Mouse (Mus musculus) MEL (cell line): ENCODE measurements at regions not wholly inside any gene's neighbourhood (a gene's known extent, or its start where the extent isn't known, plus 50 kb on each side); places are given as distances from the start of the nearest gene placed in this dataset.

Experiments
- DNase-seq: peaks from one replicate; pipeline ENCODE4 v3.0.0; 2011; ENCODE audit warnings: low read depth, low spot score
- H3K27ac ChIP-seq: 2 replicates; pipeline ENCODE4 v1.5.1; 2012; ENCODE audit warnings: low read depth, mild to moderate bottlenecking, control low read depth, low read length, moderate library complexity; ENCODE audit not compliant: control insufficient read depth
- H3K27me3 ChIP-seq, 2 experiments: fragments of 150-350 bp in 1 of 2; sonication (generic) in 1 of 2; 2 replicates each; pipeline ENCODE4 v1.6.1; 2012; ENCODE audit warnings: low read length in 2 of 2, mild to moderate bottlenecking in 2 of 2, improper control_type of control experiment in 1 of 2, moderate library complexity in 1 of 2; ENCODE audit not compliant: insufficient read depth in 2 of 2, control insufficient read depth in 1 of 2
- H3K36me3 ChIP-seq, 2 experiments: 2 replicates each; pipeline ENCODE4 v1.6.1; 2012 to 2014; ENCODE audit warnings: low read length in 2 of 2, improper control_type of control experiment in 1 of 2, inconsistent platforms in 1 of 2, mild to moderate bottlenecking in 1 of 2; ENCODE audit not compliant: insufficient read depth in 2 of 2, control insufficient read depth in 1 of 2
- H3K4me1 ChIP-seq, 2 experiments: fragments of 150-350 bp in 1 of 2; sonication (generic) in 1 of 2; 2 replicates each; pipeline ENCODE4 v1.6.1; 2012; ENCODE audit warnings: low read length in 2 of 2, improper control_type of control experiment in 1 of 2, mild to moderate bottlenecking in 1 of 2; ENCODE audit not compliant: insufficient read depth in 2 of 2, control insufficient read depth in 1 of 2
- H3K4me3 ChIP-seq, 2 experiments: fragments of 150-350 bp in 1 of 2; sonication (generic) in 1 of 2; 2 replicates each; pipeline ENCODE4 v1.5.1; 2012; ENCODE audit warnings: low read depth in 2 of 2, low read length in 2 of 2, mild to moderate bottlenecking in 2 of 2, moderate library complexity in 2 of 2, control low read depth in 1 of 2, improper control_type of control experiment in 1 of 2; ENCODE audit not compliant: control insufficient read depth in 1 of 2, insufficient read depth in 1 of 2
- H3K79me2 ChIP-seq: 2 replicates; pipeline ENCODE4 v1.6.1; 2012; ENCODE audit warnings: mild to moderate bottlenecking, low read length, moderate library complexity; ENCODE audit not compliant: control insufficient read depth, poor library complexity, insufficient read depth
- H3K9ac ChIP-seq: 2 replicates; pipeline ENCODE4 v1.6.1; 2012; ENCODE audit warnings: low read depth, mild to moderate bottlenecking, control low read depth, low read length, moderate library complexity; ENCODE audit not compliant: control insufficient read depth, poor library complexity, severe bottlenecking
- H3K9me3 ChIP-seq: fragments of 150-350 bp; sonication (generic); replicated peaks from 2 replicates; pipeline ENCODE4 v1.6.1; 2012; ENCODE audit warnings: mild to moderate bottlenecking, low read length, improper control_type of control experiment, moderate library complexity; ENCODE audit not compliant: insufficient read depth
- E2F4 ChIP-seq: IDR thresholded peaks from 2 replicates; pipeline ENCODE4 v1.6.1; 2011; ENCODE audit warnings: low read depth, low read length, improper control_type of control experiment, borderline replicate concordance
- JUND ChIP-seq: IDR thresholded peaks from 2 replicates; pipeline ENCODE4 v1.6.1; 2011; ENCODE audit warnings: low read depth, mild to moderate bottlenecking, improper control_type of control experiment, low read length
- KAT2A ChIP-seq: conservative IDR thresholded peaks from 2 replicates; pipeline ENCODE4 v1.6.1; 2012; ENCODE audit warnings: low read depth, low read length, improper control_type of control experiment, inconsistent platforms
- MAFK ChIP-seq: IDR thresholded peaks from 2 replicates; pipeline ENCODE4 v1.6.1; 2011; ENCODE audit warnings: low read depth, mild to moderate bottlenecking, low read length, improper control_type of control experiment, borderline replicate concordance
- MXI1 ChIP-seq: IDR thresholded peaks from 2 replicates; pipeline ENCODE4 v1.6.1; 2011; ENCODE audit warnings: mild to moderate bottlenecking, low read depth, low read length, improper control_type of control experiment
- NELFE ChIP-seq: IDR thresholded peaks from 2 replicates; pipeline ENCODE4 v1.6.1; 2011; ENCODE audit warnings: low read depth, low read length, improper control_type of control experiment
- POLR2AphosphoS2 ChIP-seq: IDR thresholded peaks from 2 replicates; pipeline ENCODE4 v1.6.1; 2011; ENCODE audit warnings: low read length, improper control_type of control experiment
- POLR2AphosphoS5 ChIP-seq: IDR thresholded peaks from 2 replicates; pipeline ENCODE4 v1.6.1; 2012; ENCODE audit warnings: low read depth, borderline replicate concordance, mild to moderate bottlenecking, inconsistent platforms, low read length, moderate library complexity, mixed read lengths
- RCOR1 ChIP-seq: IDR thresholded peaks from 2 replicates; pipeline ENCODE4 v1.6.1; 2012; ENCODE audit warnings: low read depth, mild to moderate bottlenecking, inconsistent platforms, low read length, improper control_type of control experiment
- SIN3A ChIP-seq: IDR thresholded peaks from 2 replicates; pipeline ENCODE4 v1.6.1; 2012; ENCODE audit warnings: low read length, improper control_type of control experiment, inconsistent platforms
- UBTF ChIP-seq: IDR thresholded peaks from 2 replicates; pipeline ENCODE4 v1.6.1; 2012; ENCODE audit warnings: low read depth, mild to moderate bottlenecking, inconsistent platforms, low read length, improper control_type of control experiment, moderate library complexity, borderline replicate concordance; ENCODE audit not compliant: insufficient read depth
- USF1 ChIP-seq: IDR thresholded peaks from 2 replicates; pipeline ENCODE4 v1.6.1; 2014; ENCODE audit warnings: low read depth, mild to moderate bottlenecking, inconsistent platforms, low read length, improper control_type of control experiment, moderate library complexity
- USF2 ChIP-seq, 2 experiments: IDR thresholded peaks; 2 replicates each; pipeline ENCODE4 v1.6.1; 2011 to 2012; ENCODE audit warnings: improper control_type of control experiment in 2 of 2, low read length in 2 of 2, borderline replicate concordance in 1 of 2, inconsistent platforms in 1 of 2, low read depth in 1 of 2, mild to moderate bottlenecking in 1 of 2; ENCODE audit not compliant: insufficient read depth in 1 of 2
- ZC3H11A ChIP-seq: IDR thresholded peaks from 2 replicates; pipeline ENCODE4 v1.6.1; 2012; ENCODE audit warnings: low read depth, mild to moderate bottlenecking, inconsistent platforms, low read length, improper control_type of control experiment
- ZKSCAN1 ChIP-seq: IDR thresholded peaks from 2 replicates; pipeline ENCODE4 v1.6.1; 2012; ENCODE audit warnings: low read depth, mild to moderate bottlenecking, inconsistent platforms, low read length, improper control_type of control experiment, moderate library complexity

- Histone ChIP-seq H3K79me2 (no peaks in the 10 kb centered on the region), H3K36me3 (no peaks in the 10 kb centered on the region), H3K4me1 (no peaks in the 10 kb centered on the region), H3K27ac (no peak overlapping the region), H3K4me3 (no peak overlapping the region), H3K27me3 (no peaks in the 10 kb centered on the region), H3K9ac (no peak overlapping the region), H3K9me3 (no peaks in the 10 kb centered on the region)
- DNase-seq = no peak
- no peak for TF ChIP-seq JUND
Observed at GRCm38 (mm10) chr1:138686746-138687145, 66.8 kb upstream of the Nek7 start.

GRCm38 (mm10) chr1:138683711-138684110 is 63.8 kb upstream of the Nek7 start:
- Histone ChIP-seq H3K9me3 (no peaks in the 10 kb centered on the region), H3K27ac (no peak overlapping the region), H3K4me1 (no peaks in the 10 kb centered on the region), H3K4me3 (no peak overlapping the region), H3K27me3 (no peaks in the 10 kb centered on the region), H3K36me3 (no peaks in the 10 kb centered on the region), H3K9ac (no peak overlapping the region), H3K79me2 (no peaks in the 10 kb centered on the region)
- TF ChIP-seq POLR2AphosphoS5 (no peak), ZC3H11A (no peak), KAT2A (no peak), MAFK (no peak), NELFE (no peak), ZKSCAN1 (no peak), USF2 (IDR thresholded peaks at IDR 0.05; ENCODE audit: borderline replicate concordance in 1 of 2, insufficient read depth in 1 of 2, low read depth in 1 of 2, low read length in 2 of 2) (no peak), POLR2AphosphoS2 (no peak), RCOR1 (no peak), USF1 (no peak), SIN3A (no peak), E2F4 (no peak), UBTF (no peak)
- DNase-seq = no peak

- H3K79me2 ChIP-seq = no peaks in the 10 kb centered on the region
- no peak overlapping the region for H3K4me3 ChIP-seq
- no peak for DNase-seq
Observed at GRCm38 (mm10) chr1:138681970-138682369, 62.0 kb upstream of the Nek7 start.

More at GRCm38 (mm10) chr1:138681970-138682369, 62.0 kb upstream of the Nek7 start:
- TF ChIP-seq MAFK = no peak
- TF ChIP-seq MXI1 = no peak
- Histone ChIP-seq H3K27me3 (no peaks in the 10 kb centered on the region), H3K9ac (no peak overlapping the region), H3K27ac (no peak overlapping the region), H3K36me3 (no peaks in the 10 kb centered on the region), H3K4me1 (no peaks in the 10 kb centered on the region), H3K9me3 (no peaks in the 10 kb centered on the region)
